Mouse (Mus musculus): ENCODE measurements around the gene Itga7. TPM values are rescaled to one million over a fixed set of nuclear protein-coding genes. Genes with fewer than 3 reads are reported as not detected.

The Itga7 gene
- total and polyA plus RNA-seq, 3 experiments: 0.04 to 0.14 TPM; not detected in 1

DNA sequence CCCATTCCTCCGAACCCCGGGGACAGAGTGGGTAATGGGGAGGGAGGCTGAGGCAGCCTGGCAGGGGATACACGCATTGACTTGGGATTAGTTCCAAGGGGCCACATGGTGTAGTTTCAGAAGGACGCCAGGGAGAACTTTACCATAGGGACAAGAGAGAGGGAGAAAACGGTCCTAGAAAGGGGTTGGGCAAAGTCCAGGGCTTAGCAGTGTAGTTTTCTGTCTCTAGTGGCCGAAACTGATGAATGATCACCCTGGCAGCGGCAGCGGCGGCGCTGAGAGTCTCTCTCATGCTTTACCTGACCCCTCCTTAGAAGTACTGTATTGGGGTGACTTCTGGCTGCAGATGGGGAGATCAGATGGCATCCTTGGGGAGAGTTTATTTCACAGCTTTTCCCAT lies 24.7 kb downstream of the Itga7 start:
- Histone ChIP-seq H3K4me3 (ENCODE audit: control insufficient read depth in 1 of 2, insufficient read depth in 1 of 2, low read depth in 2 of 2, low read length in 2 of 2) (no peak overlapping the region), H3K79me2 (ENCODE audit: control insufficient read depth, insufficient read depth, low read length, poor library complexity) (no peaks in the 10 kb centered on the region), H3K27ac (ENCODE audit: control insufficient read depth, low read depth, low read length) (no peak overlapping the region), H3K9me3 (replicated peaks; ENCODE audit: insufficient read depth, low read length) (no peaks in the 10 kb centered on the region), H3K27me3 (ENCODE audit: control insufficient read depth in 1 of 2, insufficient read depth in 2 of 2, low read length in 2 of 2) (peaks cover 0 to under 1% of the 10 kb centered on the region in 2 experiments; a peak in 2 of 4 replicates), H3K36me3 (ENCODE audit: control insufficient read depth in 1 of 2, insufficient read depth in 2 of 2, low read length in 2 of 2) (no peaks in the 10 kb centered on the region), H3K4me1 (ENCODE audit: control insufficient read depth in 1 of 2, insufficient read depth in 2 of 2, low read length in 2 of 2) (no peaks in the 10 kb centered on the region), H3K9ac (ENCODE audit: control insufficient read depth, low read depth, low read length, poor library complexity, severe bottlenecking) (no peak overlapping the region)
- TF ChIP-seq ELF1 (IDR thresholded peaks at IDR 0.05; ENCODE audit: low read depth, low read length) (no peak), ZC3H11A (IDR thresholded peaks at IDR 0.05; ENCODE audit: low read depth, low read length) (no peak)
- DNase-seq (ENCODE audit: low read depth, low spot score): no peak

DNA sequence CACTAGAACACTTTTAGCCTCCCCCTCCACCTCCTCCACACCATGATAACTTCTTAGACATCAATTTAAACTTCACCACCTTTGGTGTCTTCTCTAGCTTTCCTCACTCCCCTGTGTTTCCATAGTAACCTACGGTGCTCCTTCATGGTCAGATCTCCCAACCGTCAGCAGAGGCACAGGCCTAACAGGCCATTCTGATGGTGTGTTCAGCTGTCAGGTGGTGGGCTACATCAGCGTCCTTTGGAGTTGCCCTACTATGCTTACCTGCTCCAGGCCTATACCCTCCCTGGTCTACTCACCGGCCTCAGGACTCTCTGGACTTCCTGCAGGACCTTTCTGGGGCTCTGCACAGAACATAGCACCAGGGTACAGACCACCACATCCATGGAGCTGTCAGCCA lies 26.5 kb downstream of the Itga7 start:
- Histone ChIP-seq H3K9ac (ENCODE audit: control insufficient read depth, low read depth, low read length, poor library complexity, severe bottlenecking) (no peak overlapping the region), H3K4me3 (ENCODE audit: control insufficient read depth in 1 of 2, insufficient read depth in 1 of 2, low read depth in 2 of 2, low read length in 2 of 2) (no peak overlapping the region), H3K79me2 (ENCODE audit: control insufficient read depth, insufficient read depth, low read length, poor library complexity) (no peaks in the 10 kb centered on the region), H3K4me1 (ENCODE audit: control insufficient read depth in 1 of 2, insufficient read depth in 2 of 2, low read length in 2 of 2) (no peaks in the 10 kb centered on the region), H3K36me3 (ENCODE audit: control insufficient read depth in 1 of 2, insufficient read depth in 2 of 2, low read length in 2 of 2) (no peaks in the 10 kb centered on the region), H3K27me3 (ENCODE audit: control insufficient read depth in 1 of 2, insufficient read depth in 2 of 2, low read length in 2 of 2) (no peaks in the 10 kb centered on the region; a peak in 1 of 4 replicates), H3K9me3 (replicated peaks; ENCODE audit: insufficient read depth, low read length) (no peaks in the 10 kb centered on the region), H3K27ac (ENCODE audit: control insufficient read depth, low read depth, low read length) (no peak overlapping the region)
- TF ChIP-seq NRF1 (IDR thresholded peaks at IDR 0.05; ENCODE audit: insufficient read depth, low read depth, low read length, poor library complexity, severe bottlenecking): no peak
- no peak for TF ChIP-seq NELFE (IDR thresholded peaks at IDR 0.05; ENCODE audit: low read depth, low read length)
- TF ChIP-seq MEF2A (IDR thresholded peaks at IDR 0.05; ENCODE audit: extremely low read depth, insufficient replicate concordance, low read depth, low read length, poor library complexity, severe bottlenecking): no peak
- no peak for TF ChIP-seq POLR2AphosphoS2 (IDR thresholded peaks at IDR 0.05; ENCODE audit: low read length)
- no peak for TF ChIP-seq MAX (IDR thresholded peaks at IDR 0.05; ENCODE audit: low read length)
- no peak for TF ChIP-seq CHD1 (IDR thresholded peaks at IDR 0.05; ENCODE audit: low read depth, low read length)
- no peak for TF ChIP-seq ELF1 (IDR thresholded peaks at IDR 0.05; ENCODE audit: low read depth, low read length)
- no peak for TF ChIP-seq GABPA (IDR thresholded peaks at IDR 0.05; ENCODE audit: low read depth, low read length)
- no peak for TF ChIP-seq ZC3H11A (IDR thresholded peaks at IDR 0.05; ENCODE audit: low read depth, low read length)
- no peak for DNase-seq (ENCODE audit: low read depth, low spot score)

DNA sequence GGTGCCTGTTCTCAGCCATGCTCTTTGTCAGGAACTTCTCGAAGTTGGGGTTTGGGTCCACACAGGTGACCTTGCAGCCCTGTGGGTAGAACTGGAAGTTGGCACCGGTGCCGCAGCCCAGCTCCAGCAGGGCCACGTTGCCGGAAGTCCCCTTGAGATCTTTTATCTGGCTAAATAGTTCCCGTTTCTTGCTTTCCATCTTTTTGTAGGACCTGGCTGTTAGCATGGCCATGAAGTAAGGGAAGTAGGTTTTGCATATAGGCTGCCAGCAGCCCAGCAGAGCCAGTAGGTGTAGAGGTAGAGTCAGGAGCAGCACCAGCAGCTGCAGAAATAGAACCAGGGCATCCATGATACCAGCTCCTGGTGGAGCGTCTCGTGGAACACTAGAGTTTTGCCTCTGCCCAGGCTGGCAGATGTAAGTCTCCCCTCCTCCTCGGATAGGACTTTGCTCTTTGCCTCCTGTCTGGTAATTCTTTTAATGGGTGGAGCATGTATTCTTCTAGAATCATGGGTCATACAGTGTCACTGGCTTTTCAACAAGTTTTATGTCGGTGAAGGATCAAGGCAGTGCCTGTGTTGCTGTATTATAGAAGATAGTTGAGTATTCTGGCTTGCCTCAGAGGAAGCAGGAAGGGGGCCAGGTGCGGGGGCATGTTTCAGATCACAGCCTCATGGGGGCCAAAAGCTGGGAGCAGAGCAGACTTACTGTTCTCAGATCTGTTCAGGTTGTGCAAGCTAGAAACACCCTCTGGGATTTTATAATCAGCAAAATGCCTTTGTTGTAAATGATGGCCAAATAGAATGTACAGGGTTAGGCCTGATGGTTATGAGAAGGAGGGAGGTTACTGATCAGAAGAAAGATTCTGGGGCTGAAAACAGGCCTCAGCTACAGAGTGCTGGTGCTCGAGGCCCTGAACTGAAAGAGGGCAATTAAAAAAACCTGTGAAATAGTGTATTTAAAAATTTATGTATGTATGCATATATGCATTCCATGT lies 27.3 kb downstream of the Itga7 start, which contains the start of gene Mettl7b:
Mettl7b (minus strand) TSS at position 399 of the 995 bp plus-strand sequence.
- Histone ChIP-seq H3K79me2 (ENCODE audit: control insufficient read depth, insufficient read depth, low read length, poor library complexity) (no peaks in the 10 kb centered on the region), H3K9me3 (replicated peaks; ENCODE audit: insufficient read depth, low read length) (no peaks in the 10 kb centered on the region), H3K27me3 (ENCODE audit: control insufficient read depth in 1 of 2, insufficient read depth in 2 of 2, low read length in 2 of 2) (no peaks in the 10 kb centered on the region; a peak in 1 of 4 replicates), H3K27ac (ENCODE audit: control insufficient read depth, low read depth, low read length) (no peak within 1 kb of the TSS), H3K4me3 (ENCODE audit: control insufficient read depth in 1 of 2, insufficient read depth in 1 of 2, low read depth in 2 of 2, low read length in 2 of 2) (no peak within 1 kb of the TSS), H3K4me1 (ENCODE audit: control insufficient read depth in 1 of 2, insufficient read depth in 2 of 2, low read length in 2 of 2) (no peaks in the 10 kb centered on the region), H3K36me3 (ENCODE audit: control insufficient read depth in 1 of 2, insufficient read depth in 2 of 2, low read length in 2 of 2) (no peaks in the 10 kb centered on the region), H3K9ac (ENCODE audit: control insufficient read depth, low read depth, low read length, poor library complexity, severe bottlenecking) (no peak within 1 kb of the TSS)
- no peak for DNase-seq (ENCODE audit: low read depth, low spot score)
- TF ChIP-seq USF1 (IDR thresholded peaks at IDR 0.05; ENCODE audit: low read depth, low read length) (no peak), UBTF (IDR thresholded peaks at IDR 0.05; ENCODE audit: borderline replicate concordance, insufficient read depth, low read depth, low read length) (no peak), POLR2AphosphoS2 (IDR thresholded peaks at IDR 0.05; ENCODE audit: low read length) (no peak), MXI1 (IDR thresholded peaks at IDR 0.05; ENCODE audit: low read depth, low read length) (no peak), ZNF384 (IDR thresholded peaks at IDR 0.05; ENCODE audit: low read depth, low read length) (no peak), GATA1 (IDR thresholded peaks at IDR 0.05; ENCODE audit: low read depth, low read length) (no peak), MYC (IDR thresholded peaks at IDR 0.05; ENCODE audit: low read depth, low read length) (no peak), TCF12 (IDR thresholded peaks at IDR 0.05; ENCODE audit: low read depth, low read length) (no peak), BHLHE40 (IDR thresholded peaks at IDR 0.05; ENCODE audit: borderline replicate concordance, low read depth, low read length) (no peak), USF2 (IDR thresholded peaks at IDR 0.05; ENCODE audit: borderline replicate concordance in 1 of 2, insufficient read depth in 1 of 2, low read depth in 1 of 2, low read length in 2 of 2) (no peak), MAFK (IDR thresholded peaks at IDR 0.05; ENCODE audit: borderline replicate concordance, low read depth, low read length) (no peak), CTCF (IDR thresholded peaks at IDR 0.05 in 2 of 3, conservative IDR thresholded peaks at IDR 0.05 in 1 of 3; ENCODE audit: control insufficient read depth in 1 of 3, insufficient read depth in 1 of 3, low read depth in 2 of 3, low read length in 3 of 3, poor library complexity in 1 of 3, severe bottlenecking in 1 of 3) (no peak), HCFC1 (IDR thresholded peaks at IDR 0.05; ENCODE audit: low read depth, low read length) (no peak), TBP (IDR thresholded peaks at IDR 0.05; ENCODE audit: low read depth, low read length) (no peak), RCOR1 (IDR thresholded peaks at IDR 0.05; ENCODE audit: low read depth, low read length) (no peak)
